Mouse (Mus musculus) large intestine, adult 2 months (tissue): ENCODE measurements around the gene Tcf12. TPM values are rescaled to one million over a fixed set of nuclear protein-coding genes. Genes with fewer than 3 reads are reported as not detected.

Source experiments
- DNase-seq: peaks from one replicate; pipeline ENCODE4 v3.0.0-alpha.2; 2012; ENCODE audit warnings: low read depth, low spot score
- WGBS: fragments of 180-500 bp; shearing (Covaris S2); methylation state at CpG from one replicate; pipeline ENCODE4 v1.1.7; 2018; 5-methylcytosine and 5-hydroxymethylcytosine counted together
- polyA plus RNA-seq: library from polyadenylated mRNA; depleted of rRNA; stranded (reverse); fragments of >200 nt; gene quantifications from 2 replicates; pipeline ENCODE4 v1.2.3, GENCODE M21; 2012; rRNA removed

The Tcf12 gene
- 35.7 and 67.8 TPM in 2 replicates for polyA plus RNA-seq

DNA sequence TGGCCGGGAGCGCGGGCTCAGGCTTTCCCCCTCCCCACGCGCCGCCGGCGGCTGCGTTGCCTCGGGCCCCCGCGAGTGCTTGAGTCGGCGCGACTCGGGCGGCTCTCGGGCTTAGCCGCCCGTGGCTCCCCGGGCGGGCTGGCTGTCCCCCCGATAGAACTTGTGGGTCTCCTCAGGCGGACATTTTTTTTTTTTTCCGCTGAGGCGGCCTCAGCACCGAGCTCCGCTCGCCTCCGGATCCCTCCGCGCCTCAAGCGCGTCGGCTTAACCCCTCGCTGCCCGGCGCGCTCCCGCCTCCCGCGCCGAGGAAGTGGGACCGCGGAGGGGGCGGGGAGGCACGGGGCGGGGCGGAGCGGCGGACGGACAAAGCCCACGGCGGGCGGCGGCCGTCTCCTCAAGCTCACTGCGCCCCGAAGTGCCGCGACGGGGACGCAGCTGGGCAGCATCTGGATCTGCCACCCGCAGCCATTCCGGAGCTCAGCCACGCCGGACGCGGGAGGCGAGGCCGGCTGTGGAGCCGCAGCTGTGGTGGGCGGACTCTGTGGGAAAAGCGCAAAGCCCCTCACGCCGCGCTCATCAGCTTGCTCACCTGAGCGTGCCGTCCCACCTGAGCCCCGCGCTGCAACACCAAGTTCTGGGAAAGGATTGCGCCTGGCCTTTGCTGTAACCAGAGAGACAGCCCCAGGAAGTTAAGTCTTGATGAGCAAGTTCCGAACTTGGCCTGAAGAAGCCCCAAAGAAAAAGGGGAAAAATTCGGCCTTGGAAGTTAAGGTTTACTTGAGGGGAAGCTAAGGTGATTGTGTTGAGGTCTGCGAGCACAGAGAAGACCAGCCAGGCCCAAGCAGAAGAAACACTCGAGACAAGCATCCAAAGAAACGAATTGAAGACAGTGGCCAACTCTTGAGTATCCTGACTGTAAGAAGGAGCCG lies at the start of gene Tcf12:
Tcf12 (minus strand) TSS at position 250 of the 929 bp plus-strand sequence.
- no peak for DNase-seq
- WGBS, result 2% methylated on average over 87 of the region's 88 CpGs

DNA sequence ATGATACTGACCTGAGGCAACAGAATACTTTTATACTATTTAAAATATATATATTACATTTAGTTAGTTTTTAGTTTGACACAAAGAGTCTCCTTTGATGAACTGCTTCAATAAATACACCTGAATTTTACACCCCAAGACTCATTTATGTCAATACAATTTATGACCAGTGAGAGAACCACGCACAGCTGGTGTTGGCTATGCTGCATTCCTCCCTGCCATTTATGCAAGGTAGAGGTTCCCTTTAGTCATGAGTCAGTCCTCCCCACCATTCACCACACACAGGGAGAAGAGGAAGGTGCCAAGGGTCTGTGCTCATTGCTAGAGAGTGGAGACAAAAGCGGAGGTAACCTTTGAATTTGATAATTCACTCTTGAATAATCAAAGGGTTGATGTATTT lies 46.7 kb upstream of the Tcf12 start:
- WGBS, result 57% methylated on average over 2 of the region's 2 CpGs
- DNase-seq, result no peak

DNA sequence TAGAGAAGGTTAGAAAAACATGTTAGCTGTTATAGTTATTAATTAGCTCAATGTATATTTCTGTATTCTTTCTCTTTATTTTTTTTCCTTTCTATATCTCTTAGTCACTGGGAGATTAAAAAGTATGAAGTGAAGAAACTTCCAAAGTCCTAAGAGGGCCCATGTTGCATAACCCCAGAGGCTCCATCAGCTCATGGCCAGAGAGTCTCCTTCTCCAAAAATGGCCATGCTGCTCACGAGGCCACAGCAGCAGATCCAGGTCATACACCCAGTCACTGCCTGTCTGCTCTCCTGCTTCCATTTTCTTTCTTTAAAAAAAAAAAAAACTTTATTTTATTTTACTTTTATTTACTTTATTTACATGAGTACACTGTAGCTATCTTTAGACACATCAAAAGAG lies 45.4 kb upstream of the Tcf12 start:
- no peak for DNase-seq
- WGBS, result 69% methylated on average over 1 of the region's 1 CpGs

DNA sequence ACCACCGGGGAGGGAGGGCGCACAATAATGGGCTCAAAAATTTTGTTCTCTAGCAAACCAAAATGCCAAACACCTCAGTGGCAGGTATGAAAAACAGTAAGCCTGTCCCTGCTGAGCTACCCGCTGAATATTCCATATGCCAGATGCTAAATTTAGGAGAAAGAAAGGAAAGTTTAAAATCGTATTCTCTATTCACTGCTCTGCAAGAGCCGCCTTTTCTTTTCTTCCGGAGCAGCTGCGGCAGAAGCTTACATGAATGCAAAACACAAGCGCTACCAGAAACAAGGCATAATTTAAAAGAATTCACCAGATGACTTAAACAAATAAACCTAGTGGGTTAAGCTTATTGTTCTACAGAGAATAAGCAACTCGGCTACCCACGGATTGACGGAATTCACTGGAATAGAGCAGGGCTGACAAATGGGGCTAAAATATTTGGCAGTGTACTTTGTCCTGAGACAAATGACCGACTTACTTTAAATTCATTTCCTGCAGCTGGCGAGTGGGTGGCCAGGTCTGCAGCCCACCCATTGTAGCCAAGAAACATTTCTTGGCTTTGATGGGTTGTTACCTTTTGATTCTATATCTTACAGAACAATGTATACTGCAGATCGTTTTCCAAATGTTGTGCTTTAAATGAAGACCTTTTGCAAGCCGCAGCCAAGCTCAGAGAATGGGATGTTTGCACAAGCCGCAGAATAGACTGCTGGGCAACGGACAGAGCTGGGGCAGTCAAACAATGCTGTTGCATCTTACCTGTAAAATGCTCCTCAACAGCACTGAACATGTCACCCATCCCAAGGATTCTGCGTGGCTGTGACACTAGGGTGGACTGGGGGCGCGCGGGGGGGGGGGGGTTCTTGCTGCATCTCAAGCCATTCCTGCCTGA lies 43.8 kb upstream of the Tcf12 start:
- 22% methylated on average over 21 of the region's 21 CpGs for WGBS
- no peak for DNase-seq

DNA sequence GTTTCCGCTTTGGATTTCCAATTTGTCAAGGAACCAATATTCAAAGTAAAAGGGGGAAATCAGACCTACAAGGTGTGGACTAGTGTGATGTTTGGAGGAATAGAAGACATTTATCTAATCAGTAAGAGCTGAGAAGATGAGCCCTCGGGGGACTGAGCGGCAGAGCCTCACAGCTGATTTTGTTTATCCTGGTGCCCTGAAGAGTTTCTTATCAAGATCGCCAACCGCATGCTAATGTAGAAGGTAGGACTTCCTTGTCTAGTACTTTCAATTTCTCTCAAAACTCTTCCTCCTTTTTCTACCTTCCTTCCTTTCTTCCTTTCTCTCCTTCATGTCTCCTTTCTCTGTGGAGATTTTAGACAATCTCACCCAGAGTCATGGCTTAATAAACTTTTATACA lies 32.5 kb upstream of the Tcf12 start:
- no peak for DNase-seq
- 66% methylated on average over 5 of the region's 5 CpGs for WGBS

DNA sequence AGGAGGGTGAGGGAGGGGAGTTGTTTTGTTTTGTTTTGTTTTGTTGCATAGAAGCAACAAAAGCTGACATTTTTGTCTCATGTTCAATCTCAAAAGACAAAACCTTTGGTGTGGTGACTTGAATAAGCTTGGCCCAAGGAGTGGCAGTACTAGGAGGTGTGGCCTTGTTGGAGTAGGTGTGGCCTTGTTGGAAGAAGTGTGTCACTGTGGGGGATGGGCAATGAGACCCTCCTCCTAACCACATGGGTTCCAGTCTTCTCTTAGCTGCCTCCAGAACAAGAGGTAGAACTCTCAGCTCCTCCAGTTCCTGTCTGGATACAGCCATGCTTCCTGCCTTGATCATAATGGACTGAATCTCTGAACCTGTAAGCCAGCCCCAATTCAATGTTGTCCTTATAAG lies 26.2 kb upstream of the Tcf12 start:
- DNase-seq, result no peak

DNA sequence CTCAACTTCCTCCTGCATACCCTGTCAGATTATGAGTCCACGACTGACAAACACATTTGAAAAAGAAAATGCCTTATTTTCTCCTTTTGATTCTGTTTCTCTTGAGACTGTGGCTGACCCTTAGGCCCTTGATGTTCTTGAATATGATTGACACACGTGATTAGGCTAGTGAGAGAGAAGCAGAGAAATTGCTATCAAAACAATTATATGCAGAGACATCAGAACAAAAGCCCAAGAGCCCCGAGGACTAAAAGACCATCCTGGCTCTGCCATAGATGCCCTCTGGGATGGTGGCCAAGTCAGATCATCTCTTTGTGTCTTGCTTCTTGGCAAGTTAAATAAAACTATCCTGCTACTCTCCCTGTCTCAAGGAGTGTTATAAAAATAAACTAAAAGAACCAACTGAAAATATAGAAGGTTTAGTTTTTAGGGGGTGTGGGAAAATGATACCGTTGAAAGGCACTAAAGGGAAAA lies 22.1 kb upstream of the Tcf12 start:
- DNase-seq, result no peak
- 42% methylated on average over 4 of the region's 4 CpGs for WGBS

DNA sequence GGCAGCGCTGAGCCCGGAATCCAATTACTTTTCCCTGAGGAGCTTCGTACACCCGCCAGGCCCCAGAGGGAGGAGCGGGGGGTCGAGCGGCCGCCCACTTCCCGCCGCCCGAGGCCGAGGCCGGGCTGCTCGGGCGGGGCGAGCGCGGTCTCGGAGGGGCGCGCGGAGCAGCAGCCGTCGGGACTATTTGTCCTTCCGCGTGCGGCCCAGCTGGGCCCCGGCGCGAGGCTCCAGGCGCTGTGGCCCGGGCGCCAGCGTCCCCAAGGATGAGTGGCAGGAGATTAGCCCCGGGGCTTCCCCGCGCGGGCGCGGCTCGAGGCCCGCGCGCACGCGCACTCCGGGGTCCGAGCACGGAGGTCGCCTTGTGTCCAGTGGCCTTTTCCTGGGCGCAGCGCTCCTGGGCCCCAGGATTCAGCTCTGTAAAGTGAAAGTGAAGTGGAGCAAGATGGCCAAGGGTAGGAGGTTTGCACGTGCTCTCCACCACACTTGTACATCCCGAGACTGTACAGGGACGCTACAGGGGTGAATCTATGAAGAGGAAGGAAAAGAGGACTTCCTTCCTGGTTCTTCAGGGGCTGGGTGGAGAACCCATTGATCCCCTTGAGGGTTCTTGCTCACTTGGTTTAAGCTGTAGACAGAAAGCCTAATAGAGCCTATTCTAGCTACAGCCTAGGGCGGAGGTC lies 21.6 kb upstream of the Tcf12 start:
- 1% methylated on average over 56 of the region's 56 CpGs for WGBS

DNA sequence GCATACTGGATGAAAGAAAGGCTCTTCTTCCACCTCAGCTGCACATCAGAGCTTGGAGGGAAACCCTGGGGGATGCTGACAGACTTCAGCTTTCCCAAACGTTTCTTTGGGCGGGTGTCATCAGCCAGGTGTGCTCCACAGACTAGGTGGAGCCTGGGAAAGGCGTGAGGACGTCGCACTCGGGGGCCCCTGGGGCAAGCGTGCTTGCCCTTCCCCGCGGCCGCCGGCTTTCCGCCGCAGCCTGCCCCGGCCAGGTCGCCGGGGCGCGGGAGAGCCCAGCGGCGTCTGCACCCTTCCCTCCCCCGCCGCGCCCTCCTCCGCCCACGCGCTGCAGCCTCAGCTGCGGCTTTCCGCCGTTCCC lies 21.0 kb upstream of the Tcf12 start:
- no peak for DNase-seq
- under 1% methylated on average over 29 of the region's 29 CpGs for WGBS

More for the DNA sequence above, 21.6 kb upstream of the Tcf12 start:
- no peak for DNase-seq

DNA sequence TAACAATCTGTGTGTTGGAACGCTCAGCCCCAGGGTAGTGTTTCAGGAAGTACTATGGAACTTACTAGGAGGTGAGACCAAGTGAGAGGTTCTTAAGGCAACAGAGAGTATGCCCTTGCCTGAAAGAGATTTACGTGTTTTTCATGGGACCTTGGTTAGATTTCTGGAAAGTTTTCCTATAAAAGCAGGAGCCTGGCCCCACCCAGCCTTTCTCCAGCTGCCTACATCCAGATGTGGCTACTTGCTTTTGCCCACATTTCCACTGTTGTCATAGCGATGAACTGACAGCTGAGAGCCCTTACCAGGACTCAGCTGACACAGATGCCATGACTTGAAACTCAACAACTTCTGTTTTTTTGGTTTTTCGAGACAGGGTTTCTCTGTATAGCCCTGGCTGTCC lies 18.2 kb upstream of the Tcf12 start:
- DNase-seq, result no peak
- 79% methylated on average over 4 of the region's 4 CpGs for WGBS

DNA sequence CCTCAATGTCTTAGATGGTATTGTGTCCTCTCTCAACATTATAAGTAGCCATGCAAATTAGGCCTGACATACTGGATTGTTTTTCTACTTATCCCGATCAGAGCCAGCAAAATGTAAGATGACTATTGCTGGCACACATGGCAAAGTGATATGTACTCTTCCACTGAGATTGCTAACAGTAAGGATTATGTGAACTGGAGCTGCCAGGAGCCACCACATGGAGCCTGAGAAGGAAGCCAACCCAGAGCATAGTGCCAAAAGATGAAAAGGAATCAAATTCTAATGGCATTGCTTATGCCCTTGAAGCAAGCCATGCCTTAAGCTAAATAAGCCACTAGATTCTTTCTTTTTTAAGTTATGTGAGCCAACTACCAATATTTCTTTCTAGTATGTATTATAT lies 13.8 kb upstream of the Tcf12 start:
- no peak for DNase-seq
- 71% methylated on average over 1 of the region's 1 CpGs for whole genome bisulfite sequencing

DNA sequence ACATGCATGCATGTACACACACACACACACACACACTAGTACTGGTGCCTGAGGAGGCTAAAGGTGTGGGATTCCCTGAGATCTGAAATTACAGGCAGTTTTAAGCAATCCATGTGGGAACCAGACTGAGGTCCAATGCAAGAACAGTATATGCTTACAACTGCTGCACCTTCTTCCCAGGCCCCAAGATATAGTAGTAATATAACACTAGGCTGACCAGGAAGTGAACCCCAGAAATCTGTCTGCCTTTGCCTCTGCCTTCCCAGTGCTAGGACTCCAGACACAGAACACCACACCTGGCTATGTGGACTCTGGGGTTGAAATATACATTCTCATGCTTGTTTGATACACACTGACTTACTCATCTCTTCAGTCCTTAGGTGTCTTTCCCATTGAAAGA lies 6.8 kb upstream of the Tcf12 start:
- no peak for DNase-seq

DNA sequence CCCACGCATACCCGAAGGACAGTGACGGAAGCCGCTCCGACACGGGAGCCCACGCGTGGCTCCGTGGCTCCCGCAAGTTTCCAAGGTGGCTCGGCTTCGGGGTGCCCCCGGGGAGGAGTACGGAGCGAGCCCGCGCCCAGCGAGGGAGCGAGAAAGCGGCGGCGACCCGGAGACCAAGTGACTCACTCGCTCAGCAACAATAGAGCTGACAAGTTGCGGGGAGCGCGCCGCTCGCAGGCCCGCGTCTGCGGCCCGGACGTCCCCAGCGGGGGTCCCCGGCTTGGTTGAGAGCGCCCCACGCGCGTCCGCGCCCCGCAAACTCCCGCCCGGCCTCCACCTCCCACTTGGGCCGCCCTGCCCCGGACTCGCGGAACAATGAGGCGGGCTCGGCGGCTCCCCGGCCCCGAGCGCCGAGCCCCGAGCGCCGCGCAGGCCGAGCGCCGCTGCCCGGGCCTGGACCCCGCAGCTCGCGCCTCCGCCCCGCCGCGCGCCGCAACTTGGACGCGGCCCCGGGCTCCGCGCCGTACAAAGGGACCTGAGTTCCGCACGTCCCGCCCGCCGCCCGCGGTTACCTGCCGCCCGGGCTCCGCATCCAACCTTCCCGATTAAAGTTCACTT lies 558 bp downstream of the Tcf12 start:
- 1% methylated on average over 90 of the region's 90 CpGs for WGBS
- no peak for DNase-seq

DNA sequence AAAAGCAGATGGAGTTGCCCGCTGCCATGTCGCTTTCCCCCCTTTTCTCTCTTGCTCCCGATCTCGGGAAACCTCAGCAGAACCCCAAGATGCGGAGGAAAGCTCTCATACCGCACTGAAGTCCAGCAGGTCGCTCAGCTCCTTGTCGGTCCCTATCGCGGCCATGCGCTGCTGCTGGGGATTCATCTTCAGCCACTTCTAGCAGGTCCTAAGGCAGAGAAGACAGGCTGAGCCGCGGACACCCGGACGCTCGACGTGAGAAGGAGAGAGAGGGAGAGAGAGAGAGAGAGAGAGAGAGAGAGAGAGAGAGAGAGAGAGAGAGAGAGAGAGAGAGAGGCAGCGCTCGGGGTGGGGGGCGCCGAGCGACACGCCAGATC lies 1.1 kb downstream of the Tcf12 start:
- no peak for DNase-seq
- under 1% methylated on average over 23 of the region's 23 CpGs for WGBS

DNA sequence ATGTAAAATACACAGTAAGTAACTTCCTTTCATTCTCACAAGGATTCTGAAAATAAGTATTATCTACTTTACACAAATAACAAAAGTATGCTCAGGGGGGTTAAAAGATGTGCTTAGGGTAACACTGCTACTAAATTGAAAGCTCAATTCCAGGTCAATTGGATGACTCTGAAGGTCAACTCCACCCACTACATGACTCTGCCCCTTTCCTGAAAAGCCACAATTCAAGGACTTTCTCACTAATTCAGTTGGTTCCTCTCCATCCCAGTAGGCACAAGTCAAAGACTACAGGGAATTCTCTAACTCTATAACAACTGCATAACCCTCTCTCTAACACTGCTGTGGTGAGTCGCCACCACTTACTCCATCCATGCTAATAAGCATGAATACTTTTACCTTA lies 8.2 kb downstream of the Tcf12 start:
- DNase-seq, result no peak
- WGBS, result 94% methylated on average over 1 of the region's 1 CpGs

DNA sequence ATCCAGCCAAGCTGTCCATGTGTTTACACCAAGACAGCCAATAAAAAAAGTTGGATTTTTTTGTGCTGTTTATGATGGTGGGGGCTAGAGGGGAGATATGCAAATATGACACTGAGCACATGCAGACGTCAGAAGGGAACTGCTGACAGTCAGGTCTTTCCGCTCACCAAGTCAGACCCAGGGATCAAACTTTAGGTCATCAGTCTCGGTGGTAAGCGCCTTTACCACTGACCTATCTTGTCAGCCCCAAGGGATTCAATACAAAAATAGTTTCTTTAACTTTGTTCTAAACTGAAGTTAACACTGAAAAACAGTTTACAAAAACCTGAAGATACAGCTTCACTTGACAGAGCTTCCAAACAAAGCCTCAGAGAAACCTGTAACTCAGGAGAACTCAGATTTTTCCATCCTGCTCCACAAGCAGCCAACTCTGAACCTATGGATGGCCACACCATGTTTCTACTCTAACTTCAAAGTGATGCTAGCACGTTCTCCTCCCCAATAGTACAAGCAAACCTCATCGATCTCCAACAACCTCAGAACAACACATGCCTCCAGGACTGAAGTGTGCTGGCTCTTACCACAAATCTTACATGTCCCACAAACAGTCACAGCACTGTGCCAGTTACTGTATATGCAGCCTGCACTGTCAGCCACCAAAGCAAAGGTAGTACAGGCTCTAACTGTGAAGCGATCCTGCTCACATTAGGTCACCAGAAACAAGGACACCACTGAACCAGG lies 11.6 kb downstream of the Tcf12 start:
- 78% methylated on average over 7 of the region's 7 CpGs for WGBS
- DNase-seq, result no peak

DNA sequence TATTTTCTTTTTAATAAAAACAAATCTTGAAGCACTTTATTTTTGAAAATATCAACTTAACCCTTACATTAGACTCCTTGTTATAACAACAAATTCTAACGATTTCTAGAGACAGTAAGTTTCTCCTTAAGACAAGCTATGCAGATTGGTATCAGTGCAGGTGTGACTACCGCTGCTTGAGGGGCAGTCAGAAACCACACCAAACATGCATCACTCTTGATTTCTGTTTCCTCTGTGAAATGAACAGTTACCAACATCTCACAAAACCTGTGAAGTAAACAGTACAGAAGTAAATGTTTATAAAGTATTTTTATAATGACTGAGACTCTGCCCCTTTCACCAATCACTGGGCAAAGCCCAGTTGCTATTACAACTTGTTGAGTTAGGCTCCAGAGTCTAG lies 13.6 kb downstream of the Tcf12 start:
- DNase-seq, result no peak
- WGBS, result 79% methylated on average over 2 of the region's 2 CpGs

DNA sequence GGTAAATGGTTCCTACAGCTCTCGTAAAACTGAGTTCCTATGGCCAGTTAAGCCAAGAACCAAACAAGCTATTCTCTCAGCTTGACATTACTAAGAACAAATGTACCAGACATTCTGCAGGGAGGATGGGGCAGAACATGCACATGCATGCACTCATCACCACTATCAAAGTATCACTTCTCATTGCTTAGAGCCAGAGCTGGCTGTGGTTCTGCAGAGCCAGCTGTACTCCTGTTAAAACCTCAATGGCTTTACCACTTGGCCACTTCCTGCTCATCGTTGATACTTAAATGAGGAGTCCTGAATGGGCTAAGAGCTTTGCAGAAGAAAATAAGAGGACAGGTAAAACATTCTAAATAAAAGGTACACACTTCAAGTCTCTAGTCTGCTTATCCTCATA lies 14.6 kb downstream of the Tcf12 start:
- DNase-seq, result no peak
- WGBS, result 70% methylated on average over 2 of the region's 2 CpGs

DNA sequence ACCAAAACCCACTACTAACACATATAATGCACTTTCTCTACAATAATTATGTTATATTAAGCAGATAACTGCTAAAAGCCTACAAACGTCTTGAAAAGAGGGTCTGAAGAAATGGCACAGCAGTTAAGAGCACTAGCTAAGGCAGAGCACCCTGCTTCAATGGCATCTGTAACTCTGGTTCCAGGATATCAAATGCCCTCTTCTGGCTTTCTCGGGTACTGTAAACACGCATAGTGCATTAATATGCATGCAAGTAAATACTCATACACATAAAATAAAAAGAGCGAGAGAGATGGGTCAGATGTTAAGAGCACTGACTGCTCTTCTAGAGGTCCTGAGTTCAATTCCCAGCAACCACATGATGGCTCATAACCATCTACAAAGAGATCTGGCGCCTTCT lies 17.0 kb downstream of the Tcf12 start:
- no peak for DNase-seq
- 83% methylated on average over 5 of the region's 5 CpGs for WGBS
